ENCODE assay signal across 8 mouse cellular contexts in genomic region chr4:45342286-45343155, GRCm38 (mm10). TPM values are rescaled to one million over a fixed set of nuclear protein-coding genes. Genes with fewer than 3 reads are reported as not detected.
DNase-seq lines count a peak whose midpoint lies in the region; ATAC-seq lines count a peak whose summit lies in the region.

Gene Exosc3 (minus strand): TSS chr4:45342732.

- H3K27me3 ChIP-seq in hindbrain, embryonic 16.5 days (replicated peaks; ENCODE audit: control insufficient read depth, insufficient read depth, low read length): 0 out of 2 replicates have a peak, but pooled peaks cover 2% of the 10 kb centered on the region

- peaks cover 24% of the 10 kb centered on the region for H3K4me1 ChIP-seq in hindbrain, embryonic 16.5 days (ENCODE audit: control insufficient read depth, insufficient read depth, low read depth, low read length)

- H3K27ac ChIP-seq in hindbrain, embryonic 16.5 days (ENCODE audit: low read depth, low read length): peak within 1 kb of the TSS; percentile 95

- peak within 1 kb of the TSS; percentile 93 for H3K9ac ChIP-seq in hindbrain, embryonic 16.5 days (ENCODE audit: low read depth, low read length)

- no peaks in the 10 kb centered on the region for H3K9me3 ChIP-seq in hindbrain, embryonic 16.5 days (ENCODE audit: control insufficient read depth, low read length)

- WGBS in hindbrain, embryonic 16.5 days: under 1% methylated on average over 68 of the region's 76 CpGs

- peak; percentile 74 for ATAC-seq in hindbrain, embryonic 16.5 days
- ATAC-seq in megakaryocyte, adult 5-6 weeks (ENCODE audit: poor library complexity, severe bottlenecking): peak; percentile 43

- DNase-seq in heart, adult 18-20 months: no peak
- DNase-seq in heart, adult 11 months: no peak
- DNase-seq in c-Kit-negative CD71-positive TER-119-positive erythroid progenitor cells, embryonic 14.5 days (ENCODE audit: low read depth, low spot score): peak; percentile 67
- peak; percentile 33 to 51 for DNase-seq in frontal cortex, postnatal 36 days (ENCODE audit: low spot score in 2 of 2)
- DNase-seq in left cerebral cortex, adult 8-10 months (ENCODE audit: low spot score in 2 of 2): peak; percentile 22 to 23
- peak; percentile 48 to 51 for DNase-seq in spleen, postnatal 14 days (ENCODE audit: low spot score in 2 of 2)

- no peaks in the 10 kb centered on the region for H3K36me3 ChIP-seq in hindbrain, embryonic 16.5 days (ENCODE audit: control insufficient read depth, insufficient read depth, low read length)

- H3K4me3 ChIP-seq in hindbrain, embryonic 16.5 days (ENCODE audit: low read length): peak within 1 kb of the TSS; percentile 98

- peak within 1 kb of the TSS; percentile 93 for H3K4me2 ChIP-seq in hindbrain, embryonic 16.5 days (ENCODE audit: low read length)

RNA-seq across cellular contexts. Expression of gene Exosc3, which starts in this region (rescaled TPM):
- total RNA-seq in heart, adult 18-20 months (2021): 10 to 100 TPM; 18.3 to 18.8 TPM
- polyA plus RNA-seq in hindbrain, embryonic 16.5 days (2015; fragmentation: Nextera tagmentation; extraction: Ambion mirVana): 30.7 and 34.4 TPM in 2 replicates
- 10 to 100 TPM; 12.0 to 16.8 (median 13.5) TPM for total RNA-seq in left cerebral cortex, adult 8-10 months (2022)
- 50.9 and 54.3 TPM in 2 replicates for total RNA-seq in megakaryocyte, adult 5-6 weeks (2015)
- 100 and 103 TPM in 2 replicates for total RNA-seq in megakaryocyte, adult 5-6 weeks (2017)

Comparison
In these comparisons a context has a peak if more than half of its experiments do, and no peak if none do; other contexts are left out.
1. DNase-seq: peak in c-Kit-negative CD71-positive TER-119-positive erythroid progenitor cells, embryonic 14.5 days (single experiment), frontal cortex, postnatal 36 days (2 of 2), left cerebral cortex, adult 8-10 months (2 of 2) and spleen, postnatal 14 days (2 of 2); none in heart, adult 18-20 months (0 of 2) and heart, adult 11 months (single experiment).